Mouse (Mus musculus): ENCODE data around the gene Ryr1. TPM values are rescaled to one million over a fixed set of nuclear protein-coding genes. Genes with fewer than 3 reads are reported as not detected.

Ryr1 gene
- polyA plus RNA-seq, 1 experiment from 2014 or later, result 19.7 TPM

DNA sequence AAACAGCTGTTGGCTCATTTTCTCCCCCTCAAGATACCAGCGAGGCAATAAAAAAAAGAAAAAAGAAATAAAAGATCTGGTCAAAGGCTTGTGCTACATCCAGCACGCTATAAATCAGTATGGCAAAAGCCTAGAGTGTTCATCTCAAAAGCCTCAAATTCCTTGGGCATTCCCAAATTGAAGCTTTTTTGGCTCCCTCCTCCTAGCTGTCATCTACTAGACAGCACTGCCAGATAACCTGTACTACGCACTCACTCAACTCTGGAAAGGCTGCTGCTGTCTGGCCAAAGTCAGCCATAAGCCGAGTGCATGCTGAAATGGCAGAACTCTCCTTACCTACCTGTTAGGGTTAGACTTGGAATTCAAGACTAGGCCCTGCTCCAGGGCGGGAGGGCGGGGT is 167.7 kb downstream of the Ryr1 start:
- H3K27ac ChIP-seq (ENCODE audit: low read length), result no peak overlapping the region
- no peaks in the 10 kb centered on the region for H3K36me3 ChIP-seq (ENCODE audit: control insufficient read depth, insufficient read depth)
- H3K9me3 ChIP-seq (ENCODE audit: control insufficient read depth, low read length), result no peaks in the 10 kb centered on the region
- H3K4me1 ChIP-seq (replicated peaks; ENCODE audit: control insufficient read depth, insufficient read depth, low read length), result peaks cover 58% of the 10 kb centered on the region
- H3K4me2 ChIP-seq (ENCODE audit: low read length), result no peak overlapping the region
- 78% methylated on average over 6 of the region's 6 CpGs for WGBS
- no peaks in the 10 kb centered on the region for H3K27me3 ChIP-seq (replicated peaks; ENCODE audit: control insufficient read depth, insufficient read depth, low read length)
- no peak overlapping the region for H3K4me3 ChIP-seq (replicated peaks; ENCODE audit: low read length)
- no peak for ATAC-seq
- no peak overlapping the region for H3K9ac ChIP-seq (replicated peaks; ENCODE audit: low read depth, low read length)

GRCm38 (mm10) chr7:28956270-28956669 is 168.7 kb downstream of the Ryr1 start:
- Histone ChIP-seq H3K4me2 (ENCODE audit: low read length) (no peak overlapping the region), H3K9ac (replicated peaks; ENCODE audit: low read depth, low read length) (no peak overlapping the region), H3K36me3 (ENCODE audit: control insufficient read depth, insufficient read depth) (no peaks in the 10 kb centered on the region), H3K4me3 (replicated peaks; ENCODE audit: low read length) (no peak overlapping the region), H3K27ac (ENCODE audit: low read length) (no peak overlapping the region), H3K27me3 (replicated peaks; ENCODE audit: control insufficient read depth, insufficient read depth, low read length) (no peaks in the 10 kb centered on the region), H3K4me1 (replicated peaks; ENCODE audit: control insufficient read depth, insufficient read depth, low read length) (peaks cover 59% of the 10 kb centered on the region), H3K9me3 (ENCODE audit: control insufficient read depth, low read length) (no peaks in the 10 kb centered on the region)
- WGBS, result 86% methylated on average over 1 of the region's 1 CpGs
- no peak for ATAC-seq

DNA sequence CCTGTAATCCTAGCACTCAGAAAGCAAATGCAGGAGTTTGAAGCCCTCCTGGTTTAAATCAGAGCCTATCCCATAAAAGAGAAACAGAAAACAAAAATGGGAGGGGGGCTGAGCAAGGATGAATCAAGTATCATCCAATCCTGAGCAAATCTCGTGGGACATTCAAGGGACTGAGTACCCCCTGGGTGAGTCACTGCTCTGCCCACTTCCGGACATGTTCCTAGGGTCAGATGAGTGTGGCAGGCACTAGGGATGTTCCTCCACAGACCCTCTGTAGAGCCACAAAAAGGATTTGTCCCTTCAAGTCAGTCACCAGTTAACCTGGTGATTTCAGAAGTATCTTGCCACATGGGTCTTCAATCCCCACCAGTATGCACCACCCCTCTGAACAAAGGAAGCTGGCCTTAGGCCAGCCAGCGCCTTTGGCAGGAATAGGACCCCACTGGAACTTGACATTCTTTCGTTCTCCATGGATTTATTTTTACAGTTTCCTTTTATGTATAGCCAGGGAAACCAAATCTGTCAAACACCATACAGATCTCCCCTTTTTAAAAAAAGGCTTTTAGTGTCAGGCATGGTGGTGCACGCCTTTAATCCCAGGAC is 169.6 kb downstream of the Ryr1 start:
- H3K36me3 ChIP-seq (ENCODE audit: control insufficient read depth, insufficient read depth), result no peaks in the 10 kb centered on the region
- H3K9me3 ChIP-seq (ENCODE audit: control insufficient read depth, low read length), result no peaks in the 10 kb centered on the region
- no peak for ATAC-seq
- H3K27me3 ChIP-seq (replicated peaks; ENCODE audit: control insufficient read depth, insufficient read depth, low read length), result no peaks in the 10 kb centered on the region
- no peak overlapping the region for H3K9ac ChIP-seq (replicated peaks; ENCODE audit: low read depth, low read length)
- H3K4me3 ChIP-seq (replicated peaks; ENCODE audit: low read length), result no peak overlapping the region
- no peak overlapping the region for H3K4me2 ChIP-seq (ENCODE audit: low read length)
- WGBS, result 37% methylated on average over 5 of the region's 5 CpGs
- no peak overlapping the region for H3K27ac ChIP-seq (ENCODE audit: low read length)
- peaks cover 50% of the 10 kb centered on the region for H3K4me1 ChIP-seq (replicated peaks; ENCODE audit: control insufficient read depth, insufficient read depth, low read length)

DNA sequence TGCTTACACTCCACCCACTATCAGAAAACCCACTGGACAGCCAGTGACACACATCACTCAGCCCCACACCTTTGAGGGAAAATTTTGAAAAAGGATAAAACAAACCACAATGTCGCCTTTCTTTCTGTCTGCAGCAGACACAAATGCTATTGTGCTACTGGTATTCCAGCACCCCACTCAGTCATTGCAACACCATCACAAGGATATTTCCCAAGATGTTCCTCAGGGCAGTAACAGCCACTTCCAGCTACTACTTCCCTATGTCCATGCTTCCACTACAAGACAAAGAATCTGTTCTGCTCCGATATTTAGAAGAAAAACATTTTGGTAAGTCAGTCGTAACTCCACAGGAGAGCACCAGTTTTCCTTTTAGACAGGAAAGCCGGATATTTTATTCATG is 170.2 kb downstream of the Ryr1 start:
- no peaks in the 10 kb centered on the region for H3K27me3 ChIP-seq (replicated peaks; ENCODE audit: control insufficient read depth, insufficient read depth, low read length)
- 80% methylated on average over 4 of the region's 4 CpGs for WGBS
- H3K4me3 ChIP-seq (replicated peaks; ENCODE audit: low read length), result no peak overlapping the region
- H3K36me3 ChIP-seq (ENCODE audit: control insufficient read depth, insufficient read depth), result no peaks in the 10 kb centered on the region
- H3K4me2 ChIP-seq (ENCODE audit: low read length), result no peak overlapping the region
- peaks cover 44% of the 10 kb centered on the region for H3K4me1 ChIP-seq (replicated peaks; ENCODE audit: control insufficient read depth, insufficient read depth, low read length)
- no peaks in the 10 kb centered on the region for H3K9me3 ChIP-seq (ENCODE audit: control insufficient read depth, low read length)
- no peak for ATAC-seq
- H3K27ac ChIP-seq (ENCODE audit: low read length), result no peak overlapping the region
- no peak overlapping the region for H3K9ac ChIP-seq (replicated peaks; ENCODE audit: low read depth, low read length)

GRCm38 (mm10) chr7:28953476-28954376 is 171.3 kb downstream of the Ryr1 start:
- H3K9ac ChIP-seq (replicated peaks; ENCODE audit: low read depth, low read length), result no peak overlapping the region
- H3K9me3 ChIP-seq (ENCODE audit: control insufficient read depth, low read length), result no peaks in the 10 kb centered on the region
- H3K27ac ChIP-seq (ENCODE audit: low read length), result peak overlapping the region; percentile 12; the same call in 1 of the 2 replicates
- H3K4me1 ChIP-seq (replicated peaks; ENCODE audit: control insufficient read depth, insufficient read depth, low read length), result peaks cover 33% of the 10 kb centered on the region
- no peaks in the 10 kb centered on the region for H3K36me3 ChIP-seq (ENCODE audit: control insufficient read depth, insufficient read depth)
- H3K4me3 ChIP-seq (replicated peaks; ENCODE audit: low read length), result no peak overlapping the region
- ATAC-seq, result peak; percentile 80
- 8% methylated on average over 2 of the region's 2 CpGs for WGBS
- H3K27me3 ChIP-seq (replicated peaks; ENCODE audit: control insufficient read depth, insufficient read depth, low read length), result no peaks in the 10 kb centered on the region
- no peak overlapping the region for H3K4me2 ChIP-seq (ENCODE audit: low read length)

MicroRNAs encoded within 50 kb of the gene (microRNA counts, 519-probe panel; counts per million panel counts)
- 2,398 counts per million, percentile 57 among the panel's probes with 10 or more counts for microRNA mmu-miR-1963

Small RNA genes lying within 50 kb of the gene (microRNA-seq; reads per million reads assigned to microRNA genes)
- gene Gm44408, result not detected
- gene Mir1963, result not detected

Other genes starting within 250 kb of the Ryr1 start
- 0.27 and 0.81 TPM in 2 replicates for gene Capn12, start 243.8 kb downstream of the Ryr1 start, polyA plus RNA-seq (2015; fragmentation: Nextera tagmentation; extraction: Ambion mirVana)
- 150 and 155 TPM in 2 replicates for gene Actn4, start 162.8 kb downstream of the Ryr1 start, polyA plus RNA-seq (2015; fragmentation: Nextera tagmentation; extraction: Ambion mirVana)
- gene Eif3k, start 143.3 kb downstream of the Ryr1 start, polyA plus RNA-seq (2015; fragmentation: Nextera tagmentation; extraction: Ambion mirVana), result 296 and 297 TPM in 2 replicates
- 6.7 and 10.0 TPM in 2 replicates for gene Map4k1, start 143.1 kb downstream of the Ryr1 start, polyA plus RNA-seq (2015; fragmentation: Nextera tagmentation; extraction: Ambion mirVana)
- 0.57 and 1.0 TPM in 2 replicates for gene Rasgrp4, start 9.7 kb upstream of the Ryr1 start, polyA plus RNA-seq (2015; fragmentation: Nextera tagmentation; extraction: Ambion mirVana)
- gene Fam98c, start 31.1 kb upstream of the Ryr1 start, polyA plus RNA-seq (2015; fragmentation: Nextera tagmentation; extraction: Ambion mirVana), result 19.8 and 21.9 TPM in 2 replicates
- gene Ggn, start 45.0 kb upstream of the Ryr1 start, polyA plus RNA-seq (2015; fragmentation: Nextera tagmentation; extraction: Ambion mirVana), result 0.51 and 0.75 TPM in 2 replicates
- gene Spred3, start 45.2 kb upstream of the Ryr1 start, polyA plus RNA-seq (2015; fragmentation: Nextera tagmentation; extraction: Ambion mirVana), result 6.0 and 7.5 TPM in 2 replicates
- gene Psmd8, start 55.5 kb upstream of the Ryr1 start, polyA plus RNA-seq (2015; fragmentation: Nextera tagmentation; extraction: Ambion mirVana), result 267 and 277 TPM in 2 replicates
- 1.3 and 2.5 TPM in 2 replicates for gene Catsperg1, start 88.9 kb upstream of the Ryr1 start, polyA plus RNA-seq (2015; fragmentation: Nextera tagmentation; extraction: Ambion mirVana)
- 0.61 and 1.1 TPM in 2 replicates for gene Kcnk6, start 107.3 kb upstream of the Ryr1 start, polyA plus RNA-seq (2015; fragmentation: Nextera tagmentation; extraction: Ambion mirVana)
- 76.3 and 81.0 TPM in 2 replicates for gene Yif1b, start 113.2 kb upstream of the Ryr1 start, polyA plus RNA-seq (2015; fragmentation: Nextera tagmentation; extraction: Ambion mirVana)
- 0.65 and 1.5 TPM in 2 replicates for gene 2200002D01Rik, start 123.3 kb upstream of the Ryr1 start, polyA plus RNA-seq (2015; fragmentation: Nextera tagmentation; extraction: Ambion mirVana)
- 39.9 and 50.9 TPM in 2 replicates for gene Spint2, start 156.7 kb upstream of the Ryr1 start, polyA plus RNA-seq (2015; fragmentation: Nextera tagmentation; extraction: Ambion mirVana)
- 4.3 and 6.1 TPM in 2 replicates for gene Ppp1r14a, start 164.1 kb upstream of the Ryr1 start, polyA plus RNA-seq (2015; fragmentation: Nextera tagmentation; extraction: Ambion mirVana)
- gene Dpf1, start 178.8 kb upstream of the Ryr1 start, polyA plus RNA-seq (2015; fragmentation: Nextera tagmentation; extraction: Ambion mirVana), result 259 and 270 TPM in 2 replicates

Data from forebrain, embryonic 16.5 days (tissue).